Mouse (Mus musculus): ENCODE measurements around the gene Rrp36.
A peak's percentile ranks its signal among the peaks of the same experiment; 100 is the strongest.

The Rrp36 gene

GRCm38 (mm10) chr17:46673850-46674529 lies at the start of gene Rrp36:
Rrp36 (minus strand) TSS chr17:46674352.
- DNase-seq (ENCODE audit: low spot score) = peak; percentile 91

DNA sequence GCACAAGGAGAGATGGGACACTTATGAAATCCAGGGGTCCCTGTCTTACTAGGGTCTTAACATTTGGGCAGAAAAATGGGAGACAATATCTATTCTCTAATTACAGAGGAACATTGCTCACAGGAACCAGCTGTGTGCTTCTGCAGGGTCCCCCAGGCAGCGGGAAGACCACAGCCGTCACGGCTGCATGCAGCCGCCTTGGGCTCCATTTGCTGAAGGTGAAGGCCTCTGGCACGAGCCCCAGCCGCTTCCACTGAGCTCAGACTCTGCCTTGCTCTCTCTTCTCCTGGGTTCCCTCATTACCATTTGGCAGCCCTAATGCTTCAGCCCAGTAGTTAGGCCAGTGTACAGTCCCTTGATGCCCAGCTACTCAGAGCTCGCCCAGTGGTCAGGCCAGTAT lies 46.9 kb upstream of the Rrp36 start:
- no peak for DNase-seq (ENCODE audit: low spot score)

- DNase-seq (ENCODE audit: low spot score) = no peak
These were observed 40.8 kb upstream of the Rrp36 start for GRCm38 (mm10) chr17:46714756-46715481.

DNA sequence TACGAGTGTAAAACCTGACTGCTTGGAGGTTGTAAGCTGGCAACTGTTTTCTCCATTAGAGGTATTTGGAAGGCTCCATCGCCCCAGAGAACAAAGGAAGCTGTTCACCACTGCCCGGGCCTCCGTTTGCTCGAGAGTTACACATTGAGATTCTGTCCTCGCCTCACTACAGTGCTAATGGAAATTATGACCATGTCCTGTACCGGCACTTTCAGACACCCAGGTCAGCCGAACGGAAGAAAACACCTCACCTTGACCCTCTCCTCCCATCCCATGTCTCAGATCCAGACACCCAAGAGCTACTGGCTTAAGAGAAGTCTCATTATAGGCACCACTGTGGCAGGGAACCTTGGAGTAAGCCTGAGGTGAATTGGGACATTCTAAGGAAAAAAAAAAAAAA lies 39.7 kb upstream of the Rrp36 start:
- DNase-seq (ENCODE audit: low spot score) = no peak

- DNase-seq (ENCODE audit: low spot score) = no peak
These were observed 38.3 kb upstream of the Rrp36 start for GRCm38 (mm10) chr17:46712442-46712841.

- DNase-seq (ENCODE audit: low spot score) = peak; percentile 64
These were observed 37.6 kb upstream of the Rrp36 start for GRCm38 (mm10) chr17:46711612-46712271.

DNA sequence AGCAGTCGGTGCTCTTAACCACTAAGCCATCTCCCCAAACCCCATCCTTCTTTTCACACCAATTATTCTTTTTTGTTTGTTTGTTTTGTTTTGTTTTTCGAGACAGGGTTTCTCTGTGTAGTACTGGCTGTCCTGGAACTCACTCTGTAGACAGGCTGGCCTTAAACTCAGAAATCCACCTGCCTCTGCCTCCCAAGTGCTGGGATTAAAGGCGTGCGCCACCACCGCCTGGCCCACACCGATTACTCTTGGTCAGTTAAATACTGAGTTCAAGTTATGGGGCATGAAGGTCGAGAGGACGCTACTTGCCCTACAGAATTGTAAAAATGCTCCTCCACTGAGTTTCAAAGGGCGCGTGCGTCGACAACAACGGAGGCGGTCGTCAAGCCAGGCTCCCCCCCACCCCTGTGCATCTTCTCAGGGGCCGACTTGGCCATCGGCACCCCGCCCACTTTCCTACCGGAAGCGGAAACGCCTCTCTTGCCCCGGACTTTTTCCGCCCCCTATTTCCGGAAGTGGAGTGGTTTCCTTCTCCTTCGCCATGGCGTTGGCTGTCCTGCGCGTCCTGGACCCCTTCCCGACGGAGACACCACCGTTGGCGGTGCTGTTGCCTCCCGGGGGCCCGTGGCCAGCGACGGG lies 36.9 kb upstream of the Rrp36 start, which contains the start of gene Pex6:
TSS of gene Pex6 (plus strand) at position 505 of the 639 bp plus-strand sequence.
- peak; percentile 92 for DNase-seq (ENCODE audit: low spot score)

GRCm38 (mm10) chr17:46706375-46707089 lies 32.4 kb upstream of the Rrp36 start:
- DNase-seq (ENCODE audit: low spot score) = no peak

GRCm38 (mm10) chr17:46704887-46705835 lies 31.0 kb upstream of the Rrp36 start, which contains the start of gene Ppp2r5d:
Ppp2r5d (minus strand) TSS chr17:46705111.
- peak; percentile 96 for DNase-seq (ENCODE audit: low spot score)

GRCm38 (mm10) chr17:46703971-46704886 lies 30.1 kb upstream of the Rrp36 start:
- no peak for DNase-seq (ENCODE audit: low spot score)

- DNase-seq (ENCODE audit: low spot score) = no peak
These were observed 28.4 kb upstream of the Rrp36 start for GRCm38 (mm10) chr17:46702506-46702905.

- DNase-seq (ENCODE audit: low spot score) = no peak
These were observed 27.9 kb upstream of the Rrp36 start for GRCm38 (mm10) chr17:46702100-46702499.

DNA sequence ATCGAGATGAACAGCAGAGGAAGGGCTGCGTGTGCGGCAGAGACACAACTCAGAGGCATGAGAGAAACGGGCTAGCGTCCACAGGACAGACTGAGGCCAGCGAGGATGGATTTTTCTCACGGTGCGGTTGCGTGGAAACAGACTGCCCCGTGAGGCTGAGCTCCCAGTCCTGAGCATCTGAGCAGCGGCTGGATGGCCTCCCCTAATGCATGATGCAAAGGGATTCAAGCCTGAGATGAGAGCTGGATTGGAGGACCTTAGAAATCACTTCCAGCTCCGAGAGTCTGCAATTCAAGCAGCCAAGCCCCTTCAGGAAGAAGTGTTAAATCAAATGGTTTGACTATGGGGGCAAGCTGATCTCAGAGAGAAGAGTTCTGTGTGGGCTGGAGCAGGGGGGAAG lies 27.3 kb upstream of the Rrp36 start:
- no peak for DNase-seq (ENCODE audit: low spot score)

DNA sequence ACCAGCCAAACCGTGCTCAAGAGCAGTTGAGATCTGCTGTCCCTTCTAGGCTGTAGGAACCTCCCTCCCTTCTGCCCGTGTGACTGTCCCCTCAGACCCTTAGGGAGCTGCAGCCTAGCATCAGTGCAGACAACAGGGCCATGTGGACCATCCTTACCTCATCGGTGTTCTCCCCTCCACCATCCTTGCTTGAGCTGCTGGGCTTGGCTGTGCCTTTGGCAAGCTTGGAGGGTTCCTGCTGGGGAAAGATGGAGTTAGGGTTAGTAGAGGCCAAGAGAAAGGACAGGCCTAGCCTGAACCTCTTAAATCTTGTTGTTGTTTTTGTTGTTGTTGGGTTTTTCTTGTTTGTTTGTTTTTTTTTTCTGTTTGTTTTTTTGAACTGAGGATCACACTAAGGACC lies 25.8 kb upstream of the Rrp36 start:
- DNase-seq (ENCODE audit: low spot score) = no peak

DNA sequence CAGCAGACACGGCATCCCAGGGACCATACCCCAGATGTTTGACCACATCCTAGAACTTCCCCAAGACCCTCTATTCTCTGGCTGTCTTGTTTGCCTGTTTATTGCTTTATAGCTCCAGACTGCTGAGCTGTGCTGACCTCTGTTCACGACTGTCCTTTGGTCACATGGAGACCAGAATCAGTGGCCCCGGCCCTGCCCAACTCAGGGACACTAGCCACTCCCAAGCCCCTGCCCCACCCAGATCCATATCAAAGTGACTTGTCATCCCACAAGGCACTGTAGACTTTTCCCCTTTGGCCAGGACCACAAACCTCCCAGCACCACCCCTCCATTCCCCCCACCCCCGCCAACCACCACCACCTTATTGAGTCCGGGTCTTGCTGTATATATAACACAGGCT lies 25.1 kb upstream of the Rrp36 start:
- DNase-seq (ENCODE audit: low spot score) = no peak

- DNase-seq (ENCODE audit: low spot score) = no peak
These were observed 24.4 kb upstream of the Rrp36 start for GRCm38 (mm10) chr17:46698515-46698914.

- no peak for DNase-seq (ENCODE audit: low spot score)
These were observed 20.4 kb upstream of the Rrp36 start for GRCm38 (mm10) chr17:46694517-46695063.

GRCm38 (mm10) chr17:46691390-46691789 lies 17.2 kb upstream of the Rrp36 start:
- no peak for DNase-seq (ENCODE audit: low spot score)

GRCm38 (mm10) chr17:46690665-46691064 lies 16.5 kb upstream of the Rrp36 start:
- DNase-seq (ENCODE audit: low spot score) = no peak
